Mouse (Mus musculus) embryonic facial prominence, embryonic 10.5 days (tissue): ENCODE data around the gene Spout1. TPM values are rescaled to one million over a fixed set of nuclear protein-coding genes. Genes with fewer than 3 reads are reported as not detected.

ENCODE experiments used
- DNase-seq: peaks from one replicate; pipeline ENCODE4 v3.0.0-alpha.2; 2017; ENCODE audit warnings: low spot score
- H3K27ac ChIP-seq: fragments of 300-500 bp; sonication (generic); replicated peaks from 2 replicates; pipeline ENCODE4 v1.5.1; 2016; ENCODE audit warnings: mild to moderate bottlenecking
- H3K27me3 ChIP-seq: fragments of 300-500 bp; sonication (generic); replicated peaks from 2 replicates; pipeline ENCODE4 v1.6.1; 2016; ENCODE audit warnings: low read depth, mild to moderate bottlenecking; ENCODE audit not compliant: poor library complexity, severe bottlenecking
- H3K36me3 ChIP-seq: fragments of 300-500 bp; sonication (generic); replicated peaks from 2 replicates; pipeline ENCODE4 v1.6.1; 2016; ENCODE audit warnings: mild to moderate bottlenecking, moderate library complexity
- H3K4me1 ChIP-seq: fragments of 300-500 bp; sonication (generic); 2 replicates; pipeline ENCODE4 v1.6.1; 2016
- H3K4me3 ChIP-seq: fragments of 300-500 bp; sonication (generic); 2 replicates; pipeline ENCODE4 v1.5.1; 2016; ENCODE audit warnings: mild to moderate bottlenecking, moderate library complexity
- H3K9me3 ChIP-seq: fragments of 300-500 bp; sonication (generic); 2 replicates; pipeline ENCODE4 v1.6.1; 2016; ENCODE audit warnings: mild to moderate bottlenecking
- WGBS: fragments of 180-500 bp; shearing (Covaris S2); methylation state at CpG from one replicate; pipeline ENCODE4 v1.1.7; 2016; 5-methylcytosine and 5-hydroxymethylcytosine counted together
- polyA plus RNA-seq: library from polyadenylated mRNA; unstranded; fragments of >200 nt; fragmentation: Nextera tagmentation; extraction: Ambion mirVana; gene quantifications from 2 replicates; pipeline ENCODE4 v1.2.1, GENCODE M21; 2016

The Spout1 gene
- 95.4 and 98.5 TPM in 2 replicates for polyA plus RNA-seq

- peak within 1 kb of the TSS; percentile 84 for H3K27ac ChIP-seq
These were observed at the start of gene Spout1 for GRCm38 (mm10) chr2:30177700-30178675. Spout1 (minus strand) TSS chr2:30178459.

GRCm38 (mm10) chr2:30216293-30216692 is 38.0 kb upstream of the Spout1 start:
- no peak overlapping the region for H3K4me3 ChIP-seq
- H3K27ac ChIP-seq, result no peak overlapping the region
- H3K9me3 ChIP-seq, result no peaks in the 10 kb centered on the region
- no peaks in the 10 kb centered on the region for H3K27me3 ChIP-seq
- no peaks in the 10 kb centered on the region for H3K36me3 ChIP-seq
- H3K4me1 ChIP-seq, result peaks cover 2% of the 10 kb centered on the region
- 93% methylated on average over 5 of the region's 5 CpGs for WGBS
- no peak for DNase-seq

More at GRCm38 (mm10) chr2:30177700-30178675, at the start of gene Spout1:
- peaks cover 45% of the 10 kb centered on the region for H3K36me3 ChIP-seq
- 3% methylated on average over 54 of the region's 54 CpGs for WGBS
- H3K4me3 ChIP-seq, result peak within 1 kb of the TSS; percentile 77
- peaks cover 11% of the 10 kb centered on the region for H3K4me1 ChIP-seq
- no peaks in the 10 kb centered on the region; the same call in 1 of the 2 replicates for H3K27me3 ChIP-seq
- DNase-seq, result peak; percentile 99
- H3K9me3 ChIP-seq, result peaks cover 7% of the 10 kb centered on the region; the same call in 1 of the 2 replicates

- H3K4me1 ChIP-seq, result peaks cover 2% of the 10 kb centered on the region
- no peak overlapping the region for H3K27ac ChIP-seq
- H3K4me3 ChIP-seq, result no peak overlapping the region
- no peak for DNase-seq
- H3K36me3 ChIP-seq, result no peaks in the 10 kb centered on the region
- no peaks in the 10 kb centered on the region for H3K27me3 ChIP-seq
- 82% methylated on average over 6 of the region's 6 CpGs for WGBS
- no peaks in the 10 kb centered on the region for H3K9me3 ChIP-seq
These were observed 37.2 kb upstream of the Spout1 start for GRCm38 (mm10) chr2:30215493-30215892.

- DNase-seq, result peak; percentile 16
- no peaks in the 10 kb centered on the region for H3K9me3 ChIP-seq
- H3K4me3 ChIP-seq, result no peak overlapping the region
- WGBS, result 92% methylated on average over 3 of the region's 3 CpGs
- H3K27ac ChIP-seq, result no peak overlapping the region
- peaks cover 2% of the 10 kb centered on the region for H3K4me1 ChIP-seq
- no peaks in the 10 kb centered on the region for H3K27me3 ChIP-seq
- H3K36me3 ChIP-seq, result no peaks in the 10 kb centered on the region
These were observed 36.5 kb upstream of the Spout1 start for GRCm38 (mm10) chr2:30214745-30215144.

GRCm38 (mm10) chr2:30212951-30213350 is 34.7 kb upstream of the Spout1 start:
- H3K27me3 ChIP-seq, result no peaks in the 10 kb centered on the region
- WGBS, result 80% methylated on average over 1 of the region's 1 CpGs
- H3K27ac ChIP-seq, result no peak overlapping the region

GRCm38 (mm10) chr2:30212169-30212545 is 33.9 kb upstream of the Spout1 start:
- H3K27me3 ChIP-seq, result no peaks in the 10 kb centered on the region

More at GRCm38 (mm10) chr2:30212951-30213350, 34.7 kb upstream of the Spout1 start:
- no peak for DNase-seq
- H3K9me3 ChIP-seq, result no peaks in the 10 kb centered on the region
- H3K36me3 ChIP-seq, result no peaks in the 10 kb centered on the region
- peaks cover 2% of the 10 kb centered on the region for H3K4me1 ChIP-seq
- H3K4me3 ChIP-seq, result no peak overlapping the region

GRCm38 (mm10) chr2:30211408-30212168 is 33.3 kb upstream of the Spout1 start:
- 67% methylated on average over 6 of the region's 6 CpGs for WGBS

More at GRCm38 (mm10) chr2:30212169-30212545, 33.9 kb upstream of the Spout1 start:
- DNase-seq, result no peak
- WGBS, result 83% methylated on average over 4 of the region's 4 CpGs
- no peak overlapping the region for H3K27ac ChIP-seq
- H3K4me1 ChIP-seq, result peaks cover 4% of the 10 kb centered on the region
- no peaks in the 10 kb centered on the region for H3K36me3 ChIP-seq
- no peak overlapping the region for H3K4me3 ChIP-seq
- H3K9me3 ChIP-seq, result no peaks in the 10 kb centered on the region

GRCm38 (mm10) chr2:30207886-30208285 is 29.6 kb upstream of the Spout1 start:
- Histone ChIP-seq H3K9me3 (no peaks in the 10 kb centered on the region), H3K27me3 (no peaks in the 10 kb centered on the region), H3K36me3 (no peaks in the 10 kb centered on the region), H3K4me1 (peaks cover 19% of the 10 kb centered on the region), H3K27ac (no peak overlapping the region), H3K4me3 (no peak overlapping the region)
- WGBS, result 69% methylated on average over 5 of the region's 5 CpGs
- no peak for DNase-seq

More at GRCm38 (mm10) chr2:30211408-30212168, 33.3 kb upstream of the Spout1 start:
- Histone ChIP-seq H3K9me3 (no peaks in the 10 kb centered on the region), H3K36me3 (no peaks in the 10 kb centered on the region), H3K4me3 (no peak overlapping the region), H3K27me3 (no peaks in the 10 kb centered on the region), H3K27ac (no peak overlapping the region), H3K4me1 (peaks cover 9% of the 10 kb centered on the region)
- DNase-seq, result no peak

- Histone ChIP-seq H3K27ac (no peak overlapping the region), H3K36me3 (no peaks in the 10 kb centered on the region), H3K27me3 (no peaks in the 10 kb centered on the region), H3K4me3 (no peak overlapping the region), H3K4me1 (peaks cover 19% of the 10 kb centered on the region), H3K9me3 (no peaks in the 10 kb centered on the region)
- WGBS, result 83% methylated on average over 4 of the region's 4 CpGs
- no peak for DNase-seq
These were observed 29.1 kb upstream of the Spout1 start for GRCm38 (mm10) chr2:30207401-30207800.

GRCm38 (mm10) chr2:30205629-30206357 is 27.5 kb upstream of the Spout1 start, which contains the start of gene Kyat1:
Kyat1 (minus strand) TSS chr2:30205847.
- WGBS, result under 1% methylated on average over 44 of the region's 44 CpGs
- Histone ChIP-seq H3K27me3 (no peaks in the 10 kb centered on the region), H3K4me3 (peak within 1 kb of the TSS; percentile 81), H3K4me1 (peaks cover 19% of the 10 kb centered on the region), H3K27ac (peak within 1 kb of the TSS; percentile 77), H3K36me3 (no peaks in the 10 kb centered on the region), H3K9me3 (no peaks in the 10 kb centered on the region)
- DNase-seq, result peak; percentile 91

GRCm38 (mm10) chr2:30205255-30205628 is 27.0 kb upstream of the Spout1 start:
- Histone ChIP-seq H3K27me3 (no peaks in the 10 kb centered on the region), H3K36me3 (no peaks in the 10 kb centered on the region), H3K27ac (peak overlapping the region; percentile 77), H3K9me3 (no peaks in the 10 kb centered on the region), H3K4me3 (peak overlapping the region; percentile 81), H3K4me1 (peaks cover 19% of the 10 kb centered on the region)
- DNase-seq, result no peak
- WGBS, result 4% methylated on average over 13 of the region's 13 CpGs

GRCm38 (mm10) chr2:30203439-30203838 is 25.2 kb upstream of the Spout1 start:
- Histone ChIP-seq H3K36me3 (no peaks in the 10 kb centered on the region), H3K4me3 (no peak overlapping the region), H3K27ac (no peak overlapping the region), H3K9me3 (no peaks in the 10 kb centered on the region), H3K27me3 (no peaks in the 10 kb centered on the region), H3K4me1 (peaks cover 19% of the 10 kb centered on the region)
- DNase-seq, result peak; percentile 36
- 80% methylated on average over 7 of the region's 7 CpGs for WGBS
